Mouse (Mus musculus) CH12.LX (cell line): ENCODE data around the gene Cldn10. TPM values are rescaled to one million over a fixed set of nuclear protein-coding genes. Genes with fewer than 3 reads are reported as not detected.
A peak's percentile ranks its signal among the peaks of the same experiment; 100 is the strongest.

Source experiments
- DNase-seq: peaks from one replicate; pipeline ENCODE4 v3.0.0-alpha.2; 2013; ENCODE audit errors: extremely low read depth
- H3K27ac ChIP-seq: 2 replicates; pipeline ENCODE4 v1.5.1; 2012; ENCODE audit warnings: low read depth, mild to moderate bottlenecking, control low read depth, moderate library complexity; ENCODE audit not compliant: insufficient read depth
- H3K27me3 ChIP-seq: replicated peaks from 2 replicates; pipeline ENCODE3; 2012; ENCODE audit warnings: inconsistent platforms
- H3K36me3 ChIP-seq, 2 experiments: replicated peaks in 1 of 2; 2 replicates each; pipeline versions ENCODE3 to v1.6.1; 2012; ENCODE audit warnings: inconsistent platforms in 1 of 2, low read length in 1 of 2, mild to moderate bottlenecking in 1 of 2, mixed read lengths in 1 of 2, moderate library complexity in 1 of 2; ENCODE audit not compliant: control insufficient read depth in 1 of 2, insufficient read depth in 1 of 2
- H3K4me1 ChIP-seq, 2 experiments: 2 replicates each; pipeline ENCODE4 v1.6.1; 2012; ENCODE audit warnings: inconsistent platforms in 1 of 2, moderate library complexity in 1 of 2; ENCODE audit not compliant: insufficient read depth in 2 of 2, control insufficient read depth in 1 of 2
- H3K4me2 ChIP-seq: 2 replicates; pipeline ENCODE4 v1.6.1; 2012; ENCODE audit warnings: low read depth, mild to moderate bottlenecking, control low read depth; ENCODE audit not compliant: poor library complexity, insufficient read depth, severe bottlenecking
- H3K4me3 ChIP-seq, 3 experiments: fragments of 150-350 bp in 1 of 3; sonication (generic) in 1 of 3; replicated peaks in 1 of 3; 2 replicates each; pipeline versions ENCODE3 to v1.5.1; 2011 to 2012; ENCODE audit warnings: low read depth in 2 of 3, low read length in 2 of 3, mild to moderate bottlenecking in 2 of 3, moderate library complexity in 2 of 3, control low read depth in 1 of 3, improper control_type of control experiment in 1 of 3, inconsistent platforms in 1 of 3, mixed read lengths in 1 of 3; ENCODE audit not compliant: poor library complexity in 1 of 3
- H3K79me2 ChIP-seq: replicated peaks from 2 replicates; pipeline ENCODE4 v1.6.1; 2012; ENCODE audit warnings: mild to moderate bottlenecking, moderate library complexity; ENCODE audit not compliant: control insufficient read depth, poor library complexity, insufficient read depth, severe bottlenecking; ENCODE audit errors: extremely low read depth
- H3K9ac ChIP-seq: 2 replicates; pipeline ENCODE4 v1.6.1; 2012; ENCODE audit warnings: low read depth, mild to moderate bottlenecking, control low read depth, moderate library complexity; ENCODE audit not compliant: insufficient read depth
- H3K9me3 ChIP-seq: replicated peaks from 2 replicates; pipeline ENCODE3; 2012; ENCODE audit warnings: low read length, inconsistent platforms, mixed read lengths
- BHLHE40 ChIP-seq: IDR thresholded peaks from 2 replicates; pipeline ENCODE4 v1.6.1; 2011; ENCODE audit warnings: mild to moderate bottlenecking, low read depth, low read length, improper control_type of control experiment
- CHD2 ChIP-seq: IDR thresholded peaks from 2 replicates; pipeline ENCODE4 v1.6.1; 2011; ENCODE audit warnings: low read length, improper control_type of control experiment
- CTCF ChIP-seq, 2 experiments: IDR thresholded peaks in 1 of 2; conservative IDR thresholded peaks in 1 of 2; 2 replicates each; pipeline ENCODE4 v1.5.1; 2011 to 2012; ENCODE audit warnings: low read depth in 2 of 2, low read length in 2 of 2, improper control_type of control experiment in 1 of 2, inconsistent platforms in 1 of 2, mild to moderate bottlenecking in 1 of 2, moderate library complexity in 1 of 2
- EP300 ChIP-seq: IDR thresholded peaks from 2 replicates; pipeline ENCODE4 v1.6.1; 2011; ENCODE audit warnings: low read length, improper control_type of control experiment
- IRF4 ChIP-seq: IDR thresholded peaks from 2 replicates; pipeline ENCODE4 v1.6.1; 2014; ENCODE audit warnings: low read depth, mild to moderate bottlenecking, inconsistent platforms, low read length, improper control_type of control experiment
- KAT2A ChIP-seq: IDR thresholded peaks from 2 replicates; pipeline ENCODE4 v1.6.1; 2012; ENCODE audit warnings: low read length, improper control_type of control experiment, inconsistent platforms; ENCODE audit not compliant: insufficient replicate concordance
- MEF2A ChIP-seq: IDR thresholded peaks from 2 replicates; pipeline ENCODE4 v1.6.1; 2014; ENCODE audit warnings: low read depth, mild to moderate bottlenecking, inconsistent platforms, low read length, improper control_type of control experiment, borderline replicate concordance
- RAD21 ChIP-seq: IDR thresholded peaks from 2 replicates; pipeline ENCODE4 v1.6.1; 2011; ENCODE audit warnings: low read depth, mild to moderate bottlenecking, low read length, improper control_type of control experiment, moderate library complexity
- UBTF ChIP-seq: IDR thresholded peaks from 2 replicates; pipeline ENCODE4 v1.6.1; 2012; ENCODE audit warnings: low read depth, mild to moderate bottlenecking, inconsistent platforms, low read length, improper control_type of control experiment, moderate library complexity
- ZNF384 ChIP-seq: IDR thresholded peaks from 2 replicates; pipeline ENCODE4 v1.6.1; 2012; ENCODE audit warnings: low read depth, low read length, improper control_type of control experiment, inconsistent platforms
- dilution Hi-C: fragments of 300-500 bp; cut with MboI; formaldehyde crosslinking; loops from 2 replicates; pipeline ENCODE4 v1.14.3; 2020; ENCODE audit warnings: low sequenced_read_pairs; ENCODE audit not compliant: extremely low pct_unique_long_range_greater_than_20kb, extremely low pct_ligation_motif_present
- in situ Hi-C: fragments of 300-500 bp; cut with MboI; formaldehyde crosslinking; loops from 3 replicates; pipeline ENCODE4 v1.14.3; 2019; ENCODE audit warnings: low sequenced_read_pairs, low pct_ligation_motif_present, low pct_unique_long_range_greater_than_20kb, mixed read lengths
- polyA plus RNA-seq: library from polyadenylated mRNA; unstranded; fragments of >175 nt; gene quantifications from 2 replicates; pipeline ENCODE4 v1.2.1, GENCODE M21; 2012; ENCODE audit warnings: low read depth; ENCODE audit not compliant: insufficient read length
- total RNA-seq, 2 experiments: library from RNA; depleted of rRNA; stranded (reverse); fragments of 300-350 nt in 1 of 2; fragments of >200 nt in 1 of 2; gene quantifications; 2 replicates each; pipeline ENCODE4 v1.2.3; 2012 to 2014

Gene Cldn10
- total and polyA plus RNA-seq, 3 experiments = not detected

DNA sequence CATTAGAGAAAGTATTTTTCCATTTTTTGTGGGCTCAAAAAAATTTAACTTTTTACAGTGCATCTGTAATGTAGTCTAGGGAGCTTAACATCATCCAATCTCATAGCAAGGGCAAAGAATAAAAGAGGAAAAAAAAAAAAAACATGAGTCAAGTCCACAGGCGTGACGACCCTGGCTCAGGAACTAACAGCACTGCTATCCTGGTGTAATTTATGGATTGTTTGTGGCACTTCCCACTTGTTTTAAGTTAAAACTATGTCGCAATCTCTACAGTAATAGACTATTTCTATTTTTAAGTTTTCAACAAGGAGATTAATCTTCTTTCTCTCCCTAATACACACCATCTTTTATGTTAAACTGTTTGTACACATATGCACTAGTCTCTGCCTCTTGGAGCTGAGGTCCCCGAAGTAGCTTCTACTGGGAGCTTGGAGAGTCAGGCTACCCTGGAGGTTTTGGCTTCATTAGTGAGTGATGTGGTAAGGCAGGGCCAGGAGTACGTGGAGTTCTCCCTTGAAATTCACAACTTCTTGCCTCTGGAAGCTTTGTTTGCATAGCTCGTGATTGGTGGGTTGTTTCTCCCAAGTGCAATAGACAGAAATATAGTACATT lies 63.9 kb downstream of the Cldn10 start:
- Histone ChIP-seq H3K9ac (no peak overlapping the region), H3K4me3 (no peak overlapping the region), H3K36me3 (no peaks in the 10 kb centered on the region), H3K27me3 (peaks cover 9% of the 10 kb centered on the region), H3K9me3 (no peaks in the 10 kb centered on the region), H3K4me2 (no peak overlapping the region), H3K79me2 (no peaks in the 10 kb centered on the region), H3K27ac (no peak overlapping the region), H3K4me1 (peaks cover 4 to 24% of the 10 kb centered on the region in 2 experiments; a peak in 3 of 4 replicates)
- in situ Hi-C loops = no loop called here
- DNase-seq = no peak
- TF ChIP-seq CHD2 = no peak
- dilution Hi-C loops = no loop called here

DNA sequence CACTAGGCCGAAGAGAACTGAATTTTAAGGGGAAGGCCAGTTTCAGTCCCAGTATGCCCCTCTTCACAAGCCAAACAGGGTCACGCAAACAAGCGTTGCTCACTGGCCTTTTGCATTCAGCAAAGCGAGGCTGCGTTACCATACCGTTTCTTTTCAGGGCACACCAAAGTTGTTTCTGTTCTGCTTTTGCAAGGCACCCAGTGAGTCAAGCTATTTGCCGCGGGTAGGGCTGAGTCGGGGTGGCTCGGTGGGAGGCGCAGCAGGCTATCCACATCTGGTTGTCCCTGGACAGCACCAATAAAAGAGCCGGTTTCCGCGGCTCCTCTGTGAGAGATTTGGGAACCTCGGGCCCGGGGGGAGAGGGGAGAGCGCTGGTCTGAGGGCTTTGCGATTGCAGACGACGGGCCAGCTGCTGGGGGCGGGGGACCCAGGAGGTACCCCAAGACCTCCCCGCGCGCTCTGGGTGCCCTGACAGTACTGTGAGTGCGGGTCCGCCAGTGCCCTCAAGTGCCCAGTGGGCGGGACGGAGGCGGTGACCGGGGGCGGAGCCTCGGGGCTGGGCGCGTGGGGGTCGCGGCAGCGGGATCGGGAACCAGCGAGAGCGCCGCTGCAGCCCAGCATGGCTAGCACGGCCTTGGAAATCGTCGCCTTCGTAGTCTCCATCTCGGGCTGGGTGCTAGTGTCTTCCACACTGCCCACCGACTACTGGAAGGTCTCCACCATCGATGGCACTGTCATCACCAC lies 66.8 kb downstream of the Cldn10 start:
- Histone ChIP-seq H3K27ac (no peak overlapping the region), H3K36me3 (no peaks in the 10 kb centered on the region), H3K9me3 (no peaks in the 10 kb centered on the region), H3K4me1 (peaks cover 4 to 39% of the 10 kb centered on the region in 2 experiments; a peak in 3 of 4 replicates), H3K79me2 (no peaks in the 10 kb centered on the region), H3K27me3 (peaks cover 20% of the 10 kb centered on the region), H3K4me2 (peak overlapping the region; percentile 43), H3K4me3 (peak overlapping the region; percentile 10 to 48 (median 47)), H3K9ac (no peak overlapping the region)
- in situ Hi-C loops = no loop called here
- peak; percentile 79 for DNase-seq
- dilution Hi-C loops = no loop called here
- TF ChIP-seq BHLHE40 = no peak
- TF ChIP-seq MEF2A = peak; percentile 25; the same call in 1 of the 2 replicates
- no peak for TF ChIP-seq RAD21
- peak; percentile 85 for TF ChIP-seq IRF4
- peak; percentile 43 for TF ChIP-seq EP300
- no peak for TF ChIP-seq KAT2A

DNA sequence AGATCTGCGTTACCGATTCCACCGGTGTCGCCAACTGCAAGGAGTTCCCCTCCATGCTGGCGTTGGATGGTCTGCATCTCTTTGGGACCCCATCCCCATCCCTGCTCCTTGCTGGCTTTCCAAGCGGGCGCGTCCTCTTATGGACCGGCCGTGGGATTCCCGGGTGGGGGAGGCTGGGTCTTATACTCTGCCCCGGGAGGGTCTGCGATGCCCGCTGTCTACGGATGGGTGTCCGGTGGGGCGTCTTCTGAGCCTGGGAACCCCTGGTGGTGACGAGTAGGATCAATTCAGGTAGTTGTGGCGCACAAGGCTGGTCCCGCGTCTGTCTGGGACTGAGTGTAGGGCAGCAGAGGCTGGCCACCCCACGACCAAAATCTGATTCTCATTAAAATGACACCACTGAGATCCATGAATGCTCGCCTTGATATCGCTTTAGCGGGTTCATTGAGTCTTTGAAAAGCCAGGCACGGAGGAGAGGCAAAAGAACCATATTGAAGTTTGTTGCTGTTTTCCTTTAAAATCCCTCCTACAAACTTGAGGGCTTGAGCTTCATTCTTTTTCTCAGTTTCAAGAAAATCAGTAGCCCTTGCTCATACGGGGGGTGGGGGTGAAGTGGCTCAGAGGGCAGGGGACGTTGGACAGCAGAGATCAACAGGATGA lies 67.6 kb downstream of the Cldn10 start:
- Histone ChIP-seq H3K27ac (no peak overlapping the region), H3K79me2 (no peaks in the 10 kb centered on the region), H3K36me3 (no peaks in the 10 kb centered on the region), H3K9me3 (no peaks in the 10 kb centered on the region), H3K4me3 (peak overlapping the region; percentile 10 to 48 (median 47)), H3K27me3 (peaks cover 20% of the 10 kb centered on the region), H3K4me1 (peaks cover 4 to 39% of the 10 kb centered on the region in 2 experiments; a peak in 3 of 4 replicates), H3K4me2 (peak overlapping the region; percentile 43), H3K9ac (no peak overlapping the region)
- TF ChIP-seq UBTF = 0 out of 2 replicates have a peak, but pooled peaks have one; percentile 10
- TF ChIP-seq CTCF (conservative IDR thresholded peaks at IDR 0.05 in 1 of 2, IDR thresholded peaks at IDR 0.05 in 1 of 2; ENCODE audit: low read depth in 2 of 2, low read length in 2 of 2) = peak in 1 of 2 experiments; percentile 33; a peak in 2 of 4 replicates
- no peak for TF ChIP-seq ZNF384
- in situ Hi-C loops = no loop called here
- DNase-seq = peak; percentile 27
- dilution Hi-C loops = no loop called here
